Mouse (Mus musculus) heart, embryonic 16.5 days (tissue): ENCODE results near the gene Zfp367. TPM values are rescaled to one million over a fixed set of nuclear protein-coding genes. Genes with fewer than 3 reads are reported as not detected.
A peak's percentile ranks its signal among the peaks of the same experiment; 100 is the strongest.

ENCODE experiments used
- ATAC-seq: fragments of 200-750 bp; cut with Nextera tagmentation; replicated peaks from 2 replicates; pipeline ENCODE4 v1.8.0; 2017; ENCODE audit warnings: moderate number of reproducible peaks; ENCODE audit not compliant: insufficient read depth, low FRiP score; ENCODE audit errors: extremely low read depth
- H3K27ac ChIP-seq: fragments of 300-500 bp; sonication (generic); 2 replicates; pipeline ENCODE4 v1.5.1; 2014; ENCODE audit warnings: mild to moderate bottlenecking, low read length, control low read depth, moderate library complexity
- H3K27me3 ChIP-seq: fragments of 300-500 bp; sonication (generic); 2 replicates; pipeline ENCODE4 v1.6.1; 2014; ENCODE audit warnings: low read length, mixed read lengths; ENCODE audit not compliant: control insufficient read depth, insufficient read depth
- H3K36me3 ChIP-seq: fragments of 300-500 bp; sonication (generic); 2 replicates; pipeline ENCODE4 v1.6.1; 2014; ENCODE audit not compliant: control insufficient read depth, insufficient read depth
- H3K4me1 ChIP-seq: fragments of 300-500 bp; sonication (generic); 2 replicates; pipeline ENCODE4 v1.6.1; 2014; ENCODE audit warnings: low read length, mixed read lengths; ENCODE audit not compliant: control insufficient read depth, insufficient read depth
- H3K4me2 ChIP-seq: fragments of 300-500 bp; sonication (generic); 2 replicates; pipeline ENCODE4 v1.6.1; 2014; ENCODE audit warnings: low read depth, mild to moderate bottlenecking, control low read depth, low read length
- H3K4me3 ChIP-seq: fragments of 300-500 bp; sonication (generic); 2 replicates; pipeline ENCODE4 v1.5.1; 2014; ENCODE audit warnings: mild to moderate bottlenecking, control low read depth, low read length
- H3K9ac ChIP-seq: fragments of 300-500 bp; sonication (generic); 2 replicates; pipeline ENCODE4 v1.6.1; 2014; ENCODE audit warnings: low read length, control low read depth
- H3K9me3 ChIP-seq: fragments of 300-500 bp; sonication (generic); replicated peaks from 2 replicates; pipeline ENCODE4 v1.6.1; 2016; ENCODE audit warnings: low read length; ENCODE audit not compliant: control insufficient read depth
- WGBS: fragments of 180-500 bp; shearing (Covaris S2); extraction: QIAGEN DNeasy Blood & Tissue Kit; methylation state at CpG from one replicate; pipeline ENCODE4 v1.1.7; 2014; 5-methylcytosine and 5-hydroxymethylcytosine counted together
- polyA plus RNA-seq: library from polyadenylated mRNA; unstranded; fragments of >200 nt; fragmentation: Nextera tagmentation; extraction: Ambion mirVana; gene quantifications from 2 replicates; pipeline ENCODE4 v1.2.1, GENCODE M21; 2015

Zfp367 gene
- polyA plus RNA-seq, 1 experiment from 2014 or later: 29.6 TPM

- no peak for ATAC-seq
- Histone ChIP-seq H3K27ac (no peak overlapping the region), H3K27me3 (no peaks in the 10 kb centered on the region), H3K4me2 (no peak overlapping the region), H3K4me1 (peaks cover 10% of the 10 kb centered on the region), H3K9ac (no peak overlapping the region), H3K4me3 (no peak overlapping the region), H3K36me3 (peaks cover 23% of the 10 kb centered on the region), H3K9me3 (no peaks in the 10 kb centered on the region)
- 86% methylated on average over 4 of the region's 4 CpGs for WGBS
These were observed 30.6 kb upstream of the Zfp367 start for GRCm38 (mm10) chr13:64183583-64183982.

- Histone ChIP-seq H3K9ac (no peak overlapping the region), H3K4me2 (no peak overlapping the region), H3K27me3 (no peaks in the 10 kb centered on the region), H3K27ac (no peak overlapping the region), H3K4me1 (peaks cover 5% of the 10 kb centered on the region), H3K9me3 (no peaks in the 10 kb centered on the region), H3K4me3 (no peak overlapping the region), H3K36me3 (peaks cover 33% of the 10 kb centered on the region)
- 66% methylated on average over 2 of the region's 2 CpGs for WGBS
- no peak for ATAC-seq
These were observed 29.1 kb upstream of the Zfp367 start for GRCm38 (mm10) chr13:64182091-64182490.

DNA sequence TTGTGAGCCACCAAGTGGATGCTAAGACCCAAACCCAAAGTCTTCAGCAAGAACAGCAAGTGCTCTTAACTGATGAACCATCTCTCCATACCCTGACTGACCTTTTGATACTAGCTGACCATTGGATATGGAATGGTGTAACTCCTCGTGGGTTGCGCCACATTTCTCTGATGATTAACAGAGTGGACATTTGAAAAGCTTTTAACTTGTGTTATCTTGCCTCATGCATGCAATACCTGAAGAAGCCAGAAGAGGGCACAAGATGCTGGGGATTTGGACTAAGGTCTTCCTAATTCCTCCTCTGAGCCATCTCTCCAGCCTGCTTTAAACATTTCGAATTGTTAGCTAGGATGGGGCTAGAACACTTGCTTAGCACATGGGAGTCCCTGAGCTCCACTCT lies 27.9 kb upstream of the Zfp367 start:
- Histone ChIP-seq H3K4me1 (no peaks in the 10 kb centered on the region; the same call in 1 of the 2 replicates), H3K4me3 (no peak overlapping the region), H3K9ac (no peak overlapping the region), H3K9me3 (no peaks in the 10 kb centered on the region), H3K36me3 (peaks cover 37% of the 10 kb centered on the region), H3K27ac (no peak overlapping the region), H3K27me3 (no peaks in the 10 kb centered on the region), H3K4me2 (no peak overlapping the region)
- ATAC-seq: no peak
- 80% methylated on average over 3 of the region's 3 CpGs for WGBS

- Histone ChIP-seq H3K9me3 (no peaks in the 10 kb centered on the region), H3K4me3 (no peak overlapping the region), H3K27me3 (no peaks in the 10 kb centered on the region), H3K4me1 (no peaks in the 10 kb centered on the region; the same call in 1 of the 2 replicates), H3K9ac (no peak overlapping the region), H3K4me2 (no peak overlapping the region), H3K27ac (no peak overlapping the region), H3K36me3 (peaks cover 41% of the 10 kb centered on the region)
- WGBS: 86% methylated on average over 4 of the region's 4 CpGs
- no peak for ATAC-seq
These were observed 27.3 kb upstream of the Zfp367 start for GRCm38 (mm10) chr13:64180300-64180699.

DNA sequence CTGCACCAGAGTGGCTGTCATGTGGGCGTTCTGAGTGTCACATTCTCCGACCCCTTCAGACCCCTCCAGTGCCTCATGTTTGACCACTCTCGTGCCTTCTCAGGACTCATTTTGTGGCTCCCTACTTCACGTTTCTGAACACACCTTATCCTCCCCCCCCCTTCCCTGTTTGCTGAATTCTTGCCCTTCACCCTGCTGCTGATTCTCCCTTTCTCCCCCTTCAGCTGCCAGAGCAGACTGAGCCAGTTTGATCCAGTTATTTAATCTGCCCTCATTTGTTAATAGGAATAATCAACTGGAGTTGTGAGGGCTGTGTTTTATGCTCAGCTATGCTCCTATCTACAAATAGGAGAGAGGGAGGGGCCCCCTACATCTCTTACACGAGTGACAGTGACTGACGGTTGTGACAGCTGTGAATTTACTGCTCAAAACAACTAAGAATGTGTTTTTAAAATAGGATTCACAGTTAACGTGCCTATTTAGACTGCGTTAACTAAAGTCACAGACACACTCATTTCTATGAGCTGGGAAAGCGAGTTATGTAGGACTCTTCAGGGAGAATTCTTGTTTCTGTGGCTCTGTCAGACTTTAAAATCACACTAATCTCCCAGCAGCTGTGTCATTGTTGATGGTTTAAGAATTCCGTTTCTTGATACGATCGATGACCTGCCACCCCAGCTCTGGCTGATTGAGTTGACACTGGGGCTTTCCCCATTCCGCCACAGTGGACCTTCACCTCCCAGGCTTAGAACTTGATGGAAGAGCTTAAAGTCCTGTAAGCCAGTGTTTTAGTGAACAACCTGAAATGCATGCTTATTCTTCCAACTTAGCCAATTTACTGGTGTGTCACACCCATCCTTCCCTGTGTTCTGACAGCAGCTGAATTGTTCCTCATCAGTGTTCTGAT lies 26.0 kb upstream of the Zfp367 start:
- no peaks in the 10 kb centered on the region for H3K27me3 ChIP-seq
- no peak for ATAC-seq
- H3K4me2 ChIP-seq: no peak overlapping the region
- H3K27ac ChIP-seq: no peak overlapping the region
- no peaks in the 10 kb centered on the region for H3K9me3 ChIP-seq
- H3K9ac ChIP-seq: peak overlapping the region; percentile 12; the same call in 1 of the 2 replicates
- H3K4me1 ChIP-seq: no peaks in the 10 kb centered on the region; the same call in 1 of the 2 replicates
- WGBS: 63% methylated on average over 13 of the region's 13 CpGs
- H3K4me3 ChIP-seq: no peak overlapping the region
- peaks cover 47% of the 10 kb centered on the region for H3K36me3 ChIP-seq

- Histone ChIP-seq H3K4me1 (no peaks in the 10 kb centered on the region; the same call in 1 of the 2 replicates), H3K9ac (no peak overlapping the region), H3K9me3 (no peaks in the 10 kb centered on the region), H3K27ac (no peak overlapping the region), H3K27me3 (no peaks in the 10 kb centered on the region), H3K4me3 (no peak overlapping the region), H3K36me3 (peaks cover 47% of the 10 kb centered on the region), H3K4me2 (no peak overlapping the region)
- no peak for ATAC-seq
- 60% methylated on average over 7 of the region's 7 CpGs for WGBS
These were observed 25.0 kb upstream of the Zfp367 start for GRCm38 (mm10) chr13:64178000-64178399.

GRCm38 (mm10) chr13:64169746-64170145 lies 16.7 kb upstream of the Zfp367 start:
- Histone ChIP-seq H3K27me3 (no peaks in the 10 kb centered on the region), H3K4me2 (no peak overlapping the region), H3K9me3 (peaks cover 36% of the 10 kb centered on the region), H3K4me1 (no peaks in the 10 kb centered on the region), H3K9ac (no peak overlapping the region), H3K27ac (no peak overlapping the region), H3K4me3 (no peak overlapping the region), H3K36me3 (peaks cover 67% of the 10 kb centered on the region)
- ATAC-seq: no peak
- WGBS: 98% methylated on average over 25 of the region's 25 CpGs

GRCm38 (mm10) chr13:64163147-64163715 lies 10.2 kb upstream of the Zfp367 start:
- no peak for ATAC-seq
- 34% methylated on average over 13 of the region's 13 CpGs for WGBS
- Histone ChIP-seq H3K9ac (peak overlapping the region; percentile 86), H3K27ac (no peak overlapping the region), H3K4me1 (peaks cover 19% of the 10 kb centered on the region), H3K9me3 (peaks cover under 1% of the 10 kb centered on the region), H3K4me2 (peak overlapping the region; percentile 96), H3K36me3 (peaks cover 10% of the 10 kb centered on the region), H3K4me3 (peak overlapping the region; percentile 79), H3K27me3 (no peaks in the 10 kb centered on the region)

GRCm38 (mm10) chr13:64162626-64163025 lies 9.6 kb upstream of the Zfp367 start:
- WGBS: 5% methylated on average over 14 of the region's 14 CpGs
- Histone ChIP-seq H3K4me1 (peaks cover 19% of the 10 kb centered on the region), H3K9ac (peak overlapping the region; percentile 86), H3K4me3 (peak overlapping the region; percentile 79), H3K9me3 (no peaks in the 10 kb centered on the region; the same call in 1 of the 2 replicates), H3K4me2 (peak overlapping the region; percentile 96), H3K36me3 (peaks cover 7% of the 10 kb centered on the region), H3K27ac (peak overlapping the region; percentile 89; the same call in 1 of the 2 replicates), H3K27me3 (no peaks in the 10 kb centered on the region)
- ATAC-seq: no peak
